Mouse (Mus musculus): ENCODE measurements around the gene Lsamp.
"Not testable (repeated sequence)": the region's sequence is repeated elsewhere in the genome, so short reads cannot be mapped to it uniquely, and the experiment has no call there.

Lsamp gene

GRCm38 (mm10) chr16:41917057-41917821 lies 1933.1 kb downstream of the Lsamp start:
- no peak for DNase-seq (ENCODE audit: low read depth, low spot score)

- DNase-seq (ENCODE audit: low read depth, low spot score) = no peak
These were observed 1945.4 kb downstream of the Lsamp start for GRCm38 (mm10) chr16:41929546-41929945.

DNA sequence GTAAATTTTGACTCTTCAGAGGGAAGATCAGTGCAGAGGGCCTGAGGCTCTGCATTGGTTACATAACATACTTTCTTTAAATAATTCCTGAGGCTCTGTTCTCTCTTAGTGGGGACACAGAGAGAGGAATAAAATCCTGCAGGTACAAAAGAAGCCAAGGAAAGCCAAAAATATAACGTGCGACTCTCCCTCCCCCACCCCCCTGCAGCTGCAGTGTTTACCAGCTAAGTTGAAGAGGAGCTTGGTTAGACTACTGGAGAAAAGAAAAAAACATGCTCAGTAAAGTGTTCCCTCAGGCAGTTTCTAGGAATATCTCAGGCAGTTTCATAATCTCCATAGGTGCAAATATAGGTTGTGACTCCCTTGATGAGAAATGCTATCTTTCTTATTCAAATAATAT lies 1951.5 kb downstream of the Lsamp start:
- DNase-seq (ENCODE audit: low read depth, low spot score) = no peak

DNA sequence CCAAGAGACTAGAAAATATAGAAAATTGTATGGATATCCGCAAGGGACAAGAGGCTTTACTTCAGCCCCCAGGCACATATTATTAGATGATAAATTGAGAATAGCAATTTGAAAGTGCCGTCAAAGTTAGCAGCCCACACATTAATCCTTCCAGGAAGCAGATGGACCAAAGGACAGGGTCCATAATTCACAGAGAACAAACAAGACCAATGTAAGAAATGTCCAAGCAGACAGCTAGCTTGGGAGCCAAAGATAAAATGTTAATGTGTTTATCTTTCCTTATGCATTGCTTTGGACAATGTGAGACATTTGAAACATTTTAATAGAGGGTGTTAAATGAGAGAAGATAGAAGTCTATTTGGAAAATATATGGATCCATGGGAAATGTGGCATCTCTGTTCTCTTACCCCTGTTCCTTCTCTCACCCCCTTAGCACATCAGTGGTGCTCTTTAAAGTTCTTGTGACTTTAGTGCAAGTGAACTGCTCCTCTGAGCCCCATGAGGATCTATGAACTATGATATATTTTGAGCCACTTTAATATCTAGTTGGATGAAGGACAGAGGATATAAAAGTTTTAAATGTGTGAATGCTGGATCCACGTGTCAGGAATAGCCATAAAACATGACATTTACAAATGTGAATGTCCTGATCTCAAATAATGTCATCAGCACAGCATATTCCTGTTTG lies 1952.9 kb downstream of the Lsamp start:
- no peak for DNase-seq (ENCODE audit: low read depth, low spot score)

DNA sequence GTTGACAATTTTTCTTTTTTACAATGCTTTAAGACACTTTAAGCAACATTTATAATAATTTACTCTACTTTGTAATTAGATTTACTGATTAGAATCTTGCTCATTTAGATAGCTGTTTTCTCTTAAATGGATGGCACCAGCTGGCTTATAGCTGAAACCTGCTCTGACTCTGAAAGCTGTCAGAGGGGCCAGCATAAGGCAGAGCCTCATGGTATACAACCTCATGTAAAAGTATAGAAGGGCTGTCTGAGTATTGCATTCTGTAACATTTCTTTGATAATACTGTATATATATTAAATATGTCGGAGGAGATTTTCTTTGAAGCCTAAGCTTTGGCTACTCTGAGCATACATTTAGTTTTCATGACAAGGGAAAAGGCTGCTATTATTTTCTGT lies 1953.4 kb downstream of the Lsamp start:
- DNase-seq (ENCODE audit: low read depth, low spot score) = no peak

- DNase-seq (ENCODE audit: low read depth, low spot score) = no peak
These were observed 1954.1 kb downstream of the Lsamp start for GRCm38 (mm10) chr16:41938258-41938657.

DNA sequence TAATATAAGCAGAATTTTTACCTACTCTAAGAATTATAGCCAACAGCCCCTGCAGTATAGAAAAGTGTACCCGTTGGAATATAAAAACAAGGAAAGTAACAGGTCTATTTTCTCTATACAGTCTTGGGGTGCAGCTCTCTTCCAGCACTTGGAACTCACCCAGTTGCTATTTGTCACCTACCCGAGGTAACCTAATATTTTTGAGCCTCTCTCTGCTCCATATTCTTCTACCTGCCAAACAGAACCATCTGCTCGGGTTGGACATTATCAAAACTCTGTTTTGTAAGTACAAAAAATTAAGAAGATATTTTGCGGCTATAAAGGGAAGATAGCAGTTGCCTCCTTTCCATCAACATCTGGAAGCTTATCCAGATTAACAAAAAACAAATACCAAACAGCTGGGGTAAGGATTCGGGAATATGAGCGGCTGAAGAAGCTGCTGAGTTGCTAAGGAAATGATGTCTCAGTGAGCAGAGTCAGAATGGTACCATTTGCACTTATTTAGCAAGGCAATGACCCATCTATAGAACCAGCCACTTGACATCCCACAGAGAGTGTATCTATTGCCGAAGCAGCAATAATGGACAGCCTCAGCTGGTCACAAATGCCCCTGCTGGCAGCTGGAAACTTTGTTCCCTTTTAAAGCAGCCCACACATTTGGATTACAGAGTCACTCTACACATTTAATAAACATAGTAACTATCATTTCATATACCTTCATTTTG lies 1957.6 kb downstream of the Lsamp start:
- DNase-seq (ENCODE audit: low read depth, low spot score) = no peak

GRCm38 (mm10) chr16:41957811-41958210 lies 1973.7 kb downstream of the Lsamp start:
- DNase-seq (ENCODE audit: low read depth, low spot score) = no peak

DNA sequence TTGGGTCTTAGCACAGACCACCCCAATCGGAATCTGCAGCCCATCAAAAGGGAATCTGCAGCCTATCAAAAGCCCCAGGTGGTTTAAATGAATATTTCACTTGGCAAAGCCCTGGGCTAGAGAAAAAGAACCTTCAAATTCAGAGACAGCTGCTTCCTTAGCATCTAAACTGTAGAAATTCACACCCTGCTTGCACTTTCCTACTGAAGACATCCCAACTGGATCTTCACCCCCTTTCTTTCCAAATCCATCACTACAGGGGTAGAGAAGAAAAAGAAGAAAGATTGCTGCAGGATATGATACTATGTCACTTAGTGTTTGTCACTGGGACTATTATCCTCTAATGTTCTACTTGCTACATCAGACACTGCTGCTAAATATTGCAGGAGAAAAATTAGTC lies 1981.5 kb downstream of the Lsamp start:
- DNase-seq (ENCODE audit: low read depth, low spot score) = no peak

DNA sequence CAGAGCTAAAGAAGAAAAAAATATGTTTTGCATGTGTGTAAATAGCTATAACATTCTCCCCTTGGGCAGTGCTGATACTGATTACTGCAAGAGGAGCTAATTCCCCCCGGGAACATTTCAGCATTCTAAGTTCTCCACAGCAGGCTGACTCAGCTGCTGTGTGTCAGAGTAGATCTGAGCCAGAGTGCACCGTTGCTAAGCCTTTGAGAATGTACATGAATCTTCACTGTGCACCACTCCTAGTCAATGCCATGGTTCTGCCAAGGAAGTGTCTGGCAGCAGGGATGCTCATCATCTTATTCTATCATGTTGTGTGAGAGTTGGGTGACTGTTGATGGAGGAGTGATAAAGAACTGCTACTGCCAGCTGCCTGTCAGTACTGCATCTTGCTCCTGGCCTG lies 1985.1 kb downstream of the Lsamp start:
- no peak for DNase-seq (ENCODE audit: low read depth, low spot score)

DNA sequence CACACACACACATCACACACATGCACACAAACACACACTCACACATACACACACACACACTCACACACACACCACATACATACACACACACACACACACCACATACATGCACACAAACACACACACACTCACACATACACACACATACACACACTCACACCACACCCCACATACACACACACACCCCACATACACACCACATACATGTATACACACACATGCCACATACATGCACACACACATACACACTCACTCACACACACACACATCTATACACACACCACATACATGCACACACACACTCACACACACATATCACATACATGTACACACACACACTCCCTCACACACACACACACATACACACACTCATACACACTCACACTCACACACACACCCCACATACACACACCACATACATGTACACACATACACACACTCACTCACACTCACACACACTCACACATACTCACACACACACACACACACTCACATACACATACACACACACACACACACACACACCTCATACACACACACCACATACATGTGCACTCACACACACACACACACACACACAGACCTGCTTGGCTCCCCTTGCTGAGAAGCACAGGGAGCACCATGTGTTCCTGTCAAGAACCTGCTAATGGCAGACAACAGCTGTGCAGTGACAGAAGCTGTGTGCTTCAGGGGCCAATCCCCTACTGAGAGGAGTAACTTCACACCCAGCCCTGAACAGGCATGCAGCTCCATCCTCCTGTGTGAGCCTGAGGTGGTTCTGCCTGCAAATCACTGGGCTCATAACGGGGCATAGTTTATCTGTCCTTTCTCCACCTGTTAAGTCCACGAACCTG lies 1990.9 kb downstream of the Lsamp start:
- no peak for DNase-seq (ENCODE audit: low read depth, low spot score)

GRCm38 (mm10) chr16:41976897-41977296 lies 1992.7 kb downstream of the Lsamp start:
- DNase-seq (ENCODE audit: low read depth, low spot score) = no peak

GRCm38 (mm10) chr16:41996956-41997355 lies 2012.8 kb downstream of the Lsamp start:
- DNase-seq (ENCODE audit: low read depth, low spot score) = no peak

- no peak for DNase-seq (ENCODE audit: low read depth, low spot score)
These were observed 2018.8 kb downstream of the Lsamp start for GRCm38 (mm10) chr16:42002925-42003324.

DNA sequence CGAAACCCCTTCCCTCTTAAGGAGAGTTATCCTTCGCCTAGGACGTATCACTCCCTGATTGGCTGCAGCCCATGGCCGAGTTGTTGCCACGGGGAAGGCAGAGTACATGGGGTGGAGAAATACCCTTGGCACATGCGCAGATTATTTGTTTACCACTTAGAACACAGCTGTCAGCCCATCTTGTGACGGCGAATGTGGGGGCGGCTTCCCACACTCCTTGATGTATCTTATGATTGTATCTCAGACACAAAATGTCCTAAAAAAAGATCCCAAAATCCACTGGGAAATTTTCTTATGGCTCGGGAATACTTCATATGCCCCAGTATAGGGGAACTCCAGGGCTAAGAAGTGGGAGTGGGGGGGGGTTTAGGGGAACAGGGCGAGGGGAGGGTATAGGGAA lies 2019.3 kb downstream of the Lsamp start:
- DNase-seq (ENCODE audit: low read depth, low spot score) = not testable (repeated sequence)

DNA sequence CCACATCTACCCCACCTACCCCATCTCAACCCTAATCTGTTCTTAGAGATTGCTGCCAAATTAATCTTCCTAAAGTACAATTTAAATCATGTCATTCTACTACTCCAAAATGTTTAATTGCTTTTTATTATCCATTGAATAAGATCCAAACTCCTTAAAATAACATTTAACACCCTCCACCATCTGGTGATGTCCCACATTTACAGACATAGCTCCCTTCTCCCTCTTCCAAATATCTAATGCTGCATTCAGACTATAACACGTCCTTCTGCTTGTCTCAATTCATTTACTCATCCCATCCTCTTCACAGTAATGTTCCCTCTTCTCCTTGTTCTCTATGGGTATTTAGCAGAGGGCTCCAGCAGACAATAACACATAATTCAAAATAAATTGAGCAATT lies 2020.0 kb downstream of the Lsamp start:
- DNase-seq (ENCODE audit: low read depth, low spot score) = no peak

DNA sequence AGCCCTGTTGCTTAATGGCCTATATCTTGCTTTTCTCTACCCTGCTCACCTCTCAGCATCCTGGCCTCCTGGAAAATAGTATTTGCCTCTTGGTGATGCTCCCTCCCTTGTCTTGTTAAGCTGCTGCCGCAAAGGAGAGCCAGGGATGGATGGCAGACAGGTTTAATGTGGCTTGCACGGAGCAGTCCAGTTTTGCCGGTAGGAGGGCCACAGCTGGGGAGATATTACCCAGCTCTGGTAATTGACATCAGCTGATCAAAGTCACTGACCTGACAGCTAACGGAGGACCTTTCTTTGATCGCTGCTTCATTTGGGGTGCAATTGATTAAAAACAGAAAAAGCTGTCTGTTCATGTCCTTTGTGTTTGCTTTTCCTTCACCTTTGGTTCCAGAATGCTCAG lies 2030.8 kb downstream of the Lsamp start:
- DNase-seq (ENCODE audit: low read depth, low spot score) = no peak

- no peak for DNase-seq (ENCODE audit: low read depth, low spot score)
These were observed 2031.3 kb downstream of the Lsamp start for GRCm38 (mm10) chr16:42015443-42015842.

DNA sequence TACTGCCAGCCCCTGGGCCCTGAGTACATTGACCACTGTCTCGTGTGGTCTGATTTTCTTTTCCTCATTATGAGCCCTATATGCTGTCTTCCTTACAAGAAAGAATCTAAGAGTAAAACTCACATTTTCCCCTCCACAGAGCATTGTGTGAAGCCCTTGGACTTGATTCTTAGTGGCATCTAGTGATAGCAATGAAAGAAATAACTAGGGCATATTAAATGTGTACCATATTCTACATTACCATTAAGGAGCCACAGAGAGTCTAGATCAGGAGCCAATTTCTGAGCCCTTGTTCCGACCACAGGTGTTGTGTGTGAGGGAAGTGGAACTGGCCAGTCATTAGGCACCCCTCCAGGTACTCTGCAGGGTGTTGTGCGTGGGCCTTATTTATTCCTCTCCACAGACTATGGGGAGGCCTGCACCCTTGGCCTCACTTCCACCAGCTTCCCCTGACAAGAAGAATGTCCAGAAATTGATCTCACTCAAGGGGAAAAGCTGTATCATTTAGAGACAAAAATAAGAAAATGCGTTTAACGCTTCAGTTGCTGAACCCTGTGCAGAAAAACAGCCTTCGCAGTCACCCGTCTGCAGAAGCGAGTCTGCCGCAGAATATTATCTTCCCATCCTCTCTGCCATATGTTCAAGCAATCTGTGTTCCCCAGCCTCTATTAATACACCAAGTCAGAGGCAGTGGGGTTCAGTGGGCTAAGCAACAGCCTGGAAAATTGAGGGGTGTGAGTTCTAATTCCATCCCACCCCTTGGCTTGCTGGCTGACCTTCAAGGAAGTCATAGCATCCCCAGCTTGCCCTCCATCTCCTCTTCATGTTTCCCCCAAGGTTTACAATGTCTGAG lies 2032.9 kb downstream of the Lsamp start:
- no peak for DNase-seq (ENCODE audit: low read depth, low spot score)

GRCm38 (mm10) chr16:42022566-42022965 lies 2038.4 kb downstream of the Lsamp start:
- DNase-seq (ENCODE audit: low read depth, low spot score) = no peak

GRCm38 (mm10) chr16:42032030-42032429 lies 2047.9 kb downstream of the Lsamp start:
- no peak for DNase-seq (ENCODE audit: low read depth, low spot score)
